Comparison of ENCODE assay signal across 12 mouse cellular contexts in genomic region chr1:138487569-138487968, GRCm38 (mm10).
DNase-seq lines count a peak whose midpoint lies in the region; ATAC-seq and TF ChIP-seq lines count a peak whose summit lies in the region.
"Had no signal": no experiment of that assay in that cellular context is flagged by ENCODE, and none has a peak within 500 bp of the region (broad histone marks: within the 10 kb centered on the region; RNA-seq: fewer than 3 reads in every experiment).

No protein-coding gene starts in this region.

- WGBS in heart, postnatal 0 days = 64% methylated on average over 5 of the region's 5 CpGs
- WGBS in heart, embryonic 10.5 days = 82% methylated on average over 5 of the region's 5 CpGs
- 94% methylated on average over 5 of the region's 5 CpGs for WGBS in thymus, adult 2 months
- 65% methylated on average over 5 of the region's 5 CpGs for whole genome bisulfite sequencing in lung, adult 2 months
- 77% methylated on average over 5 of the region's 5 CpGs for WGBS in heart, embryonic 11.5 days (ENCODE audit: insufficient replicate concordance)

- no peaks in the 10 kb centered on the region for H3K4me1 ChIP-seq in heart, postnatal 0 days (ENCODE audit: control insufficient read depth, insufficient read depth)
- no peaks in the 10 kb centered on the region for H3K4me1 ChIP-seq in heart, embryonic 10.5 days
- no peaks in the 10 kb centered on the region for H3K4me1 ChIP-seq in thymus, adult 2 months (replicated peaks; ENCODE audit: control insufficient read depth, insufficient read depth, low read length)
- no peaks in the 10 kb centered on the region for H3K4me1 ChIP-seq in lung, adult 2 months (ENCODE audit: control insufficient read depth, insufficient read depth, low read length)
- H3K4me1 ChIP-seq in heart, embryonic 11.5 days (ENCODE audit: control insufficient read depth, insufficient read depth, low read length) = no peaks in the 10 kb centered on the region
- H3K4me1 ChIP-seq: heart, embryonic 13.5 days had no signal

- no peak for ATAC-seq in heart, postnatal 0 days (ENCODE audit: insufficient read depth, low read depth)
- no peak for ATAC-seq in heart, embryonic 11.5 days (replicated peaks; ENCODE audit: insufficient number of reproducible peaks, low FRiP score, low TSS enrichment)
- ATAC-seq: forebrain, embryonic 13.5 days; intestine, embryonic 16.5 days had no signal

- no peak for DNase-seq in heart, postnatal 0 days (ENCODE audit: low spot score)
- no peak for DNase-seq in heart, embryonic 10.5 days (ENCODE audit: low spot score)
- DNase-seq in thymus, adult 2 months = peak; percentile 7
- no peak for DNase-seq in thymus, postnatal 36 days
- DNase-seq in lung, adult 2 months = no peak
- DNase-seq in thymus, postnatal 4 days = peak; percentile 25
- no peak for DNase-seq in embryo, embryonic 10 days (ENCODE audit: low spot score)

- peak; percentile 46 for TF ChIP-seq CTCF in heart, postnatal 0 days (IDR thresholded peaks at IDR 0.05; ENCODE audit: low read depth)
- TF ChIP-seq CTCF in thymus, adult 2 months (IDR thresholded peaks at IDR 0.05; ENCODE audit: borderline replicate concordance, control insufficient read depth, extremely low read depth, insufficient read depth, low read length, poor library complexity) = no peak
- TF ChIP-seq CTCF in lung, adult 2 months (IDR thresholded peaks at IDR 0.05; ENCODE audit: insufficient read depth, low read length) = 0 out of 2 replicates have a peak, but pooled peaks have one; percentile 14

- H3K4me2 ChIP-seq in heart, postnatal 0 days (ENCODE audit: low read depth, low read length) = no peak overlapping the region
- no peak overlapping the region for H3K4me2 ChIP-seq in heart, embryonic 11.5 days
- H3K4me2 ChIP-seq: forebrain, embryonic 13.5 days; heart, embryonic 13.5 days; neural tube, embryonic 13.5 days had no signal

- H3K27me3 ChIP-seq in heart, postnatal 0 days (ENCODE audit: control insufficient read depth, insufficient read depth, low read length) = no peaks in the 10 kb centered on the region
- no peaks in the 10 kb centered on the region for H3K27me3 ChIP-seq in heart, embryonic 10.5 days (ENCODE audit: insufficient read depth, poor library complexity, severe bottlenecking)
- H3K27me3 ChIP-seq in thymus, adult 2 months (ENCODE audit: control insufficient read depth, insufficient read depth, low read length) = no peaks in the 10 kb centered on the region
- H3K27me3 ChIP-seq in heart, embryonic 11.5 days (ENCODE audit: control insufficient read depth, insufficient read depth, low read length) = no peaks in the 10 kb centered on the region
- H3K27me3 ChIP-seq: forebrain, embryonic 13.5 days; heart, embryonic 13.5 days; neural tube, embryonic 13.5 days had no signal

- TF ChIP-seq EP300 in heart, postnatal 0 days (IDR thresholded peaks at IDR 0.05; ENCODE audit: low read depth) = no peak

- no peak overlapping the region for H3K4me3 ChIP-seq in heart, postnatal 0 days (ENCODE audit: low read depth, low read length)
- H3K4me3 ChIP-seq in heart, embryonic 10.5 days = no peak overlapping the region
- no peak overlapping the region for H3K4me3 ChIP-seq in thymus, adult 2 months (ENCODE audit: control insufficient read depth, insufficient read depth, low read length)
- no peak overlapping the region for H3K4me3 ChIP-seq in lung, adult 2 months (replicated peaks; ENCODE audit: extremely low read depth, low read depth, low read length)
- no peak overlapping the region for H3K4me3 ChIP-seq in heart, embryonic 11.5 days (ENCODE audit: low read depth, low read length)
- H3K4me3 ChIP-seq: forebrain, embryonic 13.5 days; heart, embryonic 13.5 days; neural tube, embryonic 13.5 days had no signal

- peaks cover 23% of the 10 kb centered on the region; the same call in 1 of the 2 replicates for H3K36me3 ChIP-seq in heart, postnatal 0 days (replicated peaks; ENCODE audit: control insufficient read depth, insufficient read depth, low read length)
- H3K36me3 ChIP-seq in heart, embryonic 10.5 days = peaks cover 9% of the 10 kb centered on the region; the same call in 1 of the 2 replicates
- peaks cover 16% of the 10 kb centered on the region for H3K36me3 ChIP-seq in thymus, adult 2 months (ENCODE audit: control insufficient read depth, insufficient read depth, low read length)
- H3K36me3 ChIP-seq in heart, embryonic 11.5 days (ENCODE audit: control insufficient read depth, insufficient read depth, low read length) = no peaks in the 10 kb centered on the region
- H3K36me3 ChIP-seq: neural tube, embryonic 13.5 days had no signal

- H3K27ac ChIP-seq in heart, postnatal 0 days (ENCODE audit: low read depth) = no peak overlapping the region
- no peak overlapping the region for H3K27ac ChIP-seq in heart, embryonic 10.5 days
- H3K27ac ChIP-seq in thymus, adult 2 months (ENCODE audit: control insufficient read depth, insufficient read depth, low read length) = no peak overlapping the region
- H3K27ac ChIP-seq in heart, embryonic 11.5 days (ENCODE audit: low read depth, low read length) = no peak overlapping the region
- H3K27ac ChIP-seq: forebrain, embryonic 13.5 days; heart, embryonic 13.5 days; neural tube, embryonic 13.5 days had no signal

- H3K9me3 ChIP-seq in heart, postnatal 0 days (replicated peaks; ENCODE audit: control insufficient read depth, low read length) = no peaks in the 10 kb centered on the region
- H3K9me3 ChIP-seq in heart, embryonic 10.5 days = no peaks in the 10 kb centered on the region
- H3K9me3 ChIP-seq in heart, embryonic 11.5 days (replicated peaks; ENCODE audit: control insufficient read depth, low read length) = no peaks in the 10 kb centered on the region
- H3K9me3 ChIP-seq: forebrain, embryonic 13.5 days; heart, embryonic 13.5 days; neural tube, embryonic 13.5 days had no signal

- H3K9ac ChIP-seq in heart, postnatal 0 days (replicated peaks; ENCODE audit: low read depth, low read length) = no peak overlapping the region
- no peak overlapping the region for H3K9ac ChIP-seq in heart, embryonic 11.5 days (ENCODE audit: low read depth, low read length)
- H3K9ac ChIP-seq: forebrain, embryonic 13.5 days; heart, embryonic 13.5 days; neural tube, embryonic 13.5 days had no signal

- TF ChIP-seq POLR2A in thymus, adult 2 months (IDR thresholded peaks at IDR 0.05; ENCODE audit: control insufficient read depth, extremely low read depth, insufficient read depth, low read length, poor library complexity) = no peak
- TF ChIP-seq POLR2A in lung, adult 2 months (IDR thresholded peaks at IDR 0.05; ENCODE audit: borderline replicate concordance, extremely low read depth, low read depth, low read length) = no peak

Comparison
In these comparisons a context has a peak if more than half of its experiments do, and no peak if none do; other contexts are left out.
1. DNase-seq: peak in thymus, adult 2 months (single experiment) and thymus, postnatal 4 days (single experiment); none in heart, postnatal 0 days (single experiment), heart, embryonic 10.5 days (single experiment), thymus, postnatal 36 days (0 of 2), lung, adult 2 months (single experiment) and embryo, embryonic 10 days (single experiment).